Mouse (Mus musculus) adrenal gland, postnatal 14 days (tissue): ENCODE results near the gene Swsap1. TPM values are rescaled to one million over a fixed set of nuclear protein-coding genes. Genes with fewer than 3 reads are reported as not detected.
A peak's percentile ranks its signal among the peaks of the same experiment; 100 is the strongest.

Experiments used
- DNase-seq: peaks from one replicate; pipeline ENCODE4 v3.0.0; 2021; ENCODE audit warnings: mixed read lengths
- total RNA-seq: library from RNA; stranded (reverse); gene quantifications from 2 replicates; pipeline ENCODE4 v1.2.3, GENCODE M21; 2021

Swsap1 gene
- total RNA-seq, 1 experiment from 2014 or later: 13.1 TPM

- DNase-seq: no peak
Observed at GRCm38 (mm10) chr9:21935466-21936131, 20.0 kb upstream of the Swsap1 start.

DNA sequence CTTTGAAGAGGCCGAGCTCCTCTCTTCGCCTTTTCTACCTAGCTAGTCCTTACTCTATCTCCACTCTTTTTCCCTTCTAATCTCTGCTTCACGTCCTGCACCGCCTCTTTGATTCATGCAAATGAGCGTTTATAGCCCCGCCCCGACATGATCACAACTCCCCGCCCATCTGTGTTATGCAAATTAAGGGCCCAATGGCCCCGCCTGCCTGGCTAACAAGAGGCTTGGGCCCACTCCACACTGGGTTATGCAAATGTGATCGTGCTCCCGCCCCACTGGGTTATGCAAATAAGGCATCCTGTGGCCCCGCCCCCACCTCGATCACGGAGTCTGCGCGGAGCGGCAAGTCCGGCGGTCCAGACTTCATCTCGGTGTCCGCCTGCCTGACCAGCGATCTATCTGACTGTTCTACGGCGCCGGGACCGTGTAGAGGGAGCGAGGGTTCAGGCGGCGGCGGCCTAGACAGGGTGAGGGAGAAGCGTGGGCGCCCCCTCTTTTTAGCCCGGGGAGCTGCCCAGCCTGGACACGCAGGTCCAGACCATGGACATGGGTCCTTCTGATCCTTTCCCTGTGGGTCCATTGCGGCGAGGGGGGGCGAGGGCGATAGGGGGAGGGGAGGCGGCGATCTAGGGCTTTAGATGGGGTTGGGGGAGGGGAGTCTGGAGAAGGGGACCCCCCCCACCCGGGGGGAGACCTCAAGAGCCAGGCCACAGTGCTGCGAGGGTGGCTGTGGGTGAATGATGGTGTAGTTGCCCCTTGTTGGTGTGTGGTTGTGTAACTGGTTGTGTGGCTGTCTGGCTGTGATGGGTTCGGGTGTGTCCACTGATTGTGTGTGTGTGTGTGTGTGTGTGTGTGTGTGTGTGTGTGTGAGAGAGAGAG lies 18.6 kb upstream of the Swsap1 start, which contains the start of gene Plppr2:
TSS of gene Plppr2 (plus strand) at position 342 of the 879 bp plus-strand sequence.
- DNase-seq: peak; percentile 99

DNA sequence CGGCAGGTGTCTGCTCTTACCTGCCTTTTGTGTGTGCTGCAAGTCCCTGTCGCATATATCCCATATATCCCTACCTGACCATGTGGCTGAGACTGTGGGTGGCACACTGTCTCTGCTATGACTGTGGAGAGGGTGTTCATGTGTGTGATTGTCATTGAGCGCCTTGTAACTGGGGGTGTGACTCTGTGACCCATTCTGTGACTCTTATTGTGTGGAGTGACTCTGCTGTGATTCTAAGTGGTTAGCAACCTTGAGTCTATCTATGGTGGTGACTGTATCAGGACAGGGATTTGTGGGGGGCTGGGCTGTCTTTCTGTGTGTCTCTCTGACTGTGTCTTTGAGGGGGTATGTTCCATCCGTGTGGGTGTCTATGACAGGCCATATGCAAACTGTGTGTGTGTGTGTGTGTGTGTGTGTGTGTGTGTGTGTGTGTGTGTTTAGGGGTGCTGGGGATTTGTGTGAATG lies 17.8 kb upstream of the Swsap1 start:
- peak; percentile 58 for DNase-seq

DNA sequence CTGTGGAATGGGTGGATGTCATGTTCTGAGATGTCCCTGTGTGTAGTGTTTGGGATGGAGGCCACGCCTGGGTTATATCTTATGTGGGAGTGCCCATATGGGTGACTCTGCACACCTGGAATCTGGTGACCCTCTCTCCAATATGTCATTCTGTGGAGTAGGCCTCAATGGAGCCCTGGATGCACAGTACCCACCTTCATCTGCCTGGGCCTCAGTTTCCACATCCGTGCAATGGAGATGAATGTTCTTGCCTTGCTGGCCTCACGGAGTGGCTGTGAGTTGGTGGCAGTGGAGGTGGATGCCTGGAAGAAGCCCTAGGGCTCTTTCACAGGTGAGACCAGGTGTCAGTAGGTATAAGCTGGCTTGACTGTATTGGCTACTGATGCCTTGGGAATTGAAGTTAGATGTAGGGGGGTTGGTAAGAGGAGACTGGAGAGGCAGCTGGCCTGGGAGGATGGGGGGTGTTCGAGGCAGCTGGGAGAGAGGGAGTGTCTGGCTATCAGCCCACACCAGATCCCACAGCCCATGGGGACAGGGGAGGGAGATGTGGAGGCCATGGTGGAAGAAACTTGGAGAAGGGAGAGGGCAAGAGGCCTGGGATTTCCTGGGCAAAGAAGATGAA lies 17.2 kb upstream of the Swsap1 start:
- DNase-seq: no peak

DNA sequence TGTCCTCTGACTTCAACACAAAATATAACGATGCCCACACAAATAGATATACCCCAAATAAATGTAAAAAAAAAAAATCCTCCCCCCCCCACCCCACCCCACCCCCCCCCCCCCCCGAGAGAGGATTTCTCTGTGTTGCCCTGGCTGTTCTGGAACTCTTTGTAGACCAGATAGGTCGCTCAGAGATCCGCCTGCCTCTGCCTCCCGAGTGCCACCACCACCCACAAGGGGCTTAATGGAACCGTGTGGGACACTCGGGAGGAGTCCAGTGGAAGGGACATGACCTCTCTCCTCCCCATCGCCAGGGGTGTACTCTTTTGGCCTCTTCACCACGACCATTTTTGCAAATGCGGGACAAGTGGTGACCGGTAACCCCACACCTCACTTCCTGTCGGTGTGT lies 12.5 kb upstream of the Swsap1 start:
- DNase-seq: no peak

DNA sequence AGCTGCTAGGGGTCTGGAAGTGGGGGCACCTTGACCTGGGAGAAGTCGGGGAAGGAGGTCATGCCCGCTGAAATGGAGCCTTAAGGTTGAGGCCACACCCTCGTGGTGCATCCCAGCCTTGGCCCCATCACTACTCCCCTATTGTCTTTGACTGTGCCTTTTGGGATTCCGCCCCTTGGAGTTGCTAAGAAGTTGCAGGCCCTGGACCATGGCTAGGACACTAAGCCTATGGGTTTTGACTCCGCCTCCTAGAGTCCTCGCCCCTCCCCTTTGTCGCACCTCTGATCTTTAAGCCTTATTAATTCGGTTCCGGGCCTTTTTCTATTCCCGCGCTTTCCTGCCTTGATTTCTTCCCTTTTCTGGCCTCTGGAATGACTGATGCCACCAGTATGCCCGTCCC lies 11.9 kb upstream of the Swsap1 start:
- no peak for DNase-seq

- peak; percentile 43 for DNase-seq
Observed at GRCm38 (mm10) chr9:21944267-21944666, 11.3 kb upstream of the Swsap1 start.

DNA sequence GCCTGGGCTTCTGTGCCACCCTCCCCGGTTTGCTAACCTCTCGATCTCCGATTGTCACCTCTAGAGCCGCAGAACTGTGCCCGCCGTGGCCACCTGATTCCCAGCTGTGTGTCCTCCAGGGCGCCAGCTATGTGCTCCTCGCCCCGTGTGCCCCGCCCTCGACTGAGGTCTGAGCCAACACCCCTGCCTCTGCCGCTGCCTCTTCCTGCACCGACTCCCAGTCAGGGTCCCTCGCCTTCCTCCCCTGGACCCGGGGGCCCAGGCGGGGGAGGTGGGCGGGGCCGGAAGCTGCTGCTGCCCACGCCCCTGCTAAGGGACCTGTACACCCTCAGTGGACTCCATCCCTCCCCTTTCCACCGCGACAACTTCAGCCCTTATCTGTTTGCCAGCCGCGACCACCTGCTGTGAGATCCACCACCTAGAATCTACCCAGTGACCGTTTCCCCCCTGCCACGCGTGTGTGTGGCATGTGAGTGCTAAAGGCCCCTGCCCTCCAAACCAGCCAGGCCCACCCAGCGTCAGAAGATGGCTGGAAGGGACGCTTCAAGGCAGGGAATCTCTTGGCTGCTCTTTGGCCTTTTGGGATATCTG lies 7.9 kb upstream of the Swsap1 start:
- DNase-seq: no peak

- DNase-seq: no peak
Observed at GRCm38 (mm10) chr9:21948146-21948545, 7.4 kb upstream of the Swsap1 start.

- DNase-seq: no peak
Observed at GRCm38 (mm10) chr9:21948790-21949189, 6.8 kb upstream of the Swsap1 start.

DNA sequence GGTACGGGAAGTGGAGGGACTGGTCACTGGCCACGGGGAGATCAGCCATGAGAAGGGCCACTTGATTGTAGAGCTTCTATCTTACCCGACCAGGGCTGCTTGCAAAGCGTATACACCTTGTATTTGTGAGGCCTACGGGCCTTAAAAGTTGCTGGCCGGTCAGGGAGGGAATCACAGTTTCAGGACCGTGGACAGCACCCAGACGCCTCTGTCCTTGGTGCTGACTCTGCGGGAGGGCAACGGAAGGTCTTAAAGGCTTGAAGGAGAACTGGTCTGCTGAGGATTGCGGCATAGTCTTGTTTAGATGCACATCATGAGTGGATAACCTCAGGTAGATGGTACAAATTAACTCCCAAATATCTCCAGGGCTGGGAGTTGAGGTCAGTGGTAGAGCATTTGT lies 5.2 kb upstream of the Swsap1 start:
- peak; percentile 85 for DNase-seq

GRCm38 (mm10) chr9:21951977-21952376 lies 3.6 kb upstream of the Swsap1 start:
- DNase-seq: no peak

GRCm38 (mm10) chr9:21953600-21953999 lies 2.0 kb upstream of the Swsap1 start:
- no peak for DNase-seq

DNA sequence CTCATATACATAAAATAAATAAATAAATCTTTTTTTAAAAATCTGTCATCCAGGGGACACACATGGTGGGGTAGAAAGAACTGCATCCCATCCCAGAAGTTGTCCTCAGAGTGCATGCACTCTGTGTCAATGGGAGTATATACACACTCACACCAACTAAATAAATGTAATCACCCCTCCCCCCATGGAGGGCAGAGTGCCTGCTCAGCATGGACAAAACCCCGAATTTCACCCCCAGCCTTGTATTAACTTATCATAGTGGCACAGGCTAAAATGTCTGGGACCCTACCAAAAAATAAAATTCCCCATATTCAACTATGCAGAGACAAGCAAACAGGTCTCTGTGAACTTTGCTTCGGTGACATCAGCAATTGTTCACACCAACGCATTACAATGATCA lies 920 bp upstream of the Swsap1 start:
- DNase-seq: no peak

GRCm38 (mm10) chr9:21955225-21955569 lies 358 bp upstream of the Swsap1 start:
- no peak for DNase-seq

GRCm38 (mm10) chr9:21958372-21958771 lies 2.8 kb downstream of the Swsap1 start:
- DNase-seq: no peak

GRCm38 (mm10) chr9:21959244-21959643 lies 3.7 kb downstream of the Swsap1 start:
- DNase-seq: no peak

DNA sequence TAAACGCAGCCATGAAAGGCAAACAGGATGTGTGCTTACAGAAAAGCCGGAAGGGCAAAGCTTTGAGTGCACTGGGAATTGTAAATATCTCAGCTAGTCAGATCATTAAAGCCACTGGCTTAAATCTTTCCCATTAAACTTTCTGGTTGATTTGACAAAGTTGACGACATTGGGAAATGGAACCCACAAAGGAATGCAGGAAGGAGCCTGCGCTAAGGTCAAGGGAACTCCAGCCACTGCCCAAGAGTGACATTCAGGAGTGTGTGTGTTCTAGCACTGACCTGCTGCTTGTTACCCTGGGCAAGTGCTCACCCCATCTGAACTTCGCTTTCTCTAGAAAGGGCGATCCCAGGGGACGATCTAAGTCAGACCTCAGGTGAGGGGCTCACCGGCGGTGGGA lies 4.6 kb downstream of the Swsap1 start:
- DNase-seq: no peak

- DNase-seq: peak; percentile 51
Observed at GRCm38 (mm10) chr9:21960558-21961208, 5.1 kb downstream of the Swsap1 start.

DNA sequence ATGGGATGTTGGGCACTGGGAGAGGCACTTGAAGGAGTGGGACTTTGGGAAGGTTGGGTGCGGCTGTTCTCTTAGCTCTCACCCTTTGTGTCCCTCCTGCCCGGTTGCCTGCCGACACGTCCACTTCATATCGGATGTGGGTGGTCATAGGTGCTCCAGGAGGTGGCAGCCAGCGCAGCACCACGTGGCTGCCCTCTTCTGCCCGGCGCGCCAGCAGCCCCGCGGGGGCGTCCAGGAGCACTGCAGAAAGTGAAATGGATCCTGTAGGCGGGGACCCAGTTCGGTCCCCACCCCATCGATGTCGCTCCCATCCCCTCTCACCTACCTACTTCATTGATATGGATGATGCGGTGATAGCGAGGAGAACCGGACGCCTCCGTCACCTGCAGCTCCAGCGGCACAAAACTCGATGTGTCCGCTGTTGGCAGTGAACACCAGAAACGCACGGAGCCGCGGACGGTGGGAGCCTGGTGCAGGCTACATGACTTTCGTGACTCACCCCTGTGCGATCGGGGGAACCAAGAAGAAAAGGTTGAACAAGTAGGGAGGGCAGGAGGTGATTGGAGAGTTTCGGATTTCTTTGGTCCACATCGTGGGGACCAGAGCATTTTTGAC lies 5.9 kb downstream of the Swsap1 start:
- DNase-seq: no peak

DNA sequence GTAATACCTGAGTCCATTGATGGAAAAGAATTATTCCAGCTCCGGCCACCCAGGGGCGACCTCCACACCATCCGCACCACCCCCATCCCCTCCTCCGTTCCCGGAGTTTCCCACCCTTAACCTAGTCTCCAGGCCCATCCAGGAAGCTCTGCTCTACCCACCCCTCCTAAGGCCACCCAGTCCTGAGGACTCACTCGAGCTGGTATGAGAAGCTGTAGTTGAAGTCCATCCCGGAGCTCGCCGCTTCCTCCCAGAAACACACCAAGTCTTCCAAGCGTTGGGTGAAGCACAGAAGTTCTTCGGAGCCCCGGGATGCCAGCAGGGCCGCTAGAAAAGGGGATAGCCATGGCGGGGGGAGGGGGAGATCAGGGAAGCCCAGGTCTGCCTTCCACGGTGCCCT lies 6.5 kb downstream of the Swsap1 start:
- DNase-seq: no peak
